Mouse (Mus musculus): ENCODE measurements around the gene Wfdc12.

GRCm38 (mm10) chr2:164150086-164150760, 40.2 kb downstream of the Wfdc12 start:
- no peak for TF ChIP-seq ZNF384 (IDR thresholded peaks at IDR 0.05; ENCODE audit: low read depth, low read length)
- no peak for TF ChIP-seq HCFC1 (IDR thresholded peaks at IDR 0.05; ENCODE audit: borderline replicate concordance, insufficient read depth, low read length)
- TF ChIP-seq MAFK (IDR thresholded peaks at IDR 0.05; ENCODE audit: insufficient read depth, low read depth, low read length): no peak
